Mouse (Mus musculus) erythroblast, embryonic 14.5 days (primary cell): Measurements from ENCODE around the gene Cep85l.

ENCODE experiments used
- GATA1 ChIP-seq: IDR thresholded peaks from 2 replicates; pipeline ENCODE4 v1.6.1; 2012; ENCODE audit warnings: low read length, inconsistent platforms, mixed read lengths
- TAL1 ChIP-seq: IDR thresholded peaks from 3 replicates; pipeline ENCODE4 v1.6.1; 2012; ENCODE audit warnings: low read length, inconsistent platforms, mixed read lengths

- TF ChIP-seq TAL1 (no peak), GATA1 (no peak)
Observed at GRCm38 (mm10) chr10:53337162-53337923, 42.4 kb downstream of the Cep85l start, which contains the start of gene Pln.
